Mouse (Mus musculus): ENCODE results near the gene Aldh18a1. TPM values are rescaled to one million over a fixed set of nuclear protein-coding genes. Genes with fewer than 3 reads are reported as not detected.
"Not testable (repeated sequence)": the region's sequence is repeated elsewhere in the genome, so short reads cannot be mapped to it uniquely, and the experiment has no call there.

Aldh18a1 gene
- total and polyA plus RNA-seq, 3 experiments, result 101 to 193 (median 120) TPM

GRCm38 (mm10) chr19:40621616-40622015 is 33.4 kb upstream of the Aldh18a1 start:
- dilution Hi-C loops (cut with MboI; ENCODE audit: extremely low pct_ligation_motif_present, extremely low pct_unique_long_range_greater_than_20kb, low sequenced_read_pairs); DNase-seq (ENCODE audit: extremely low read depth); H3K4me1 ChIP-seq (ENCODE audit: control insufficient read depth in 1 of 2, insufficient read depth in 2 of 2); H3K27ac ChIP-seq (ENCODE audit: insufficient read depth, low read depth); H3K27me3 ChIP-seq (replicated peaks); H3K9me3 ChIP-seq (replicated peaks; ENCODE audit: low read length); H3K79me2 ChIP-seq (replicated peaks; ENCODE audit: control insufficient read depth, extremely low read depth, insufficient read depth, poor library complexity, severe bottlenecking); H3K36me3 ChIP-seq (replicated peaks in 1 of 2; ENCODE audit: control insufficient read depth in 1 of 2, insufficient read depth in 1 of 2, low read length in 1 of 2); H3K9ac ChIP-seq (ENCODE audit: insufficient read depth, low read depth); H3K4me2 ChIP-seq (ENCODE audit: insufficient read depth, low read depth, poor library complexity, severe bottlenecking); H3K4me3 ChIP-seq (replicated peaks in 1 of 3; ENCODE audit: low read depth in 2 of 3, low read length in 2 of 3, poor library complexity in 1 of 3): not testable (repeated sequence)
- in situ Hi-C loops (cut with MboI; ENCODE audit: low pct_ligation_motif_present, low pct_unique_long_range_greater_than_20kb, low sequenced_read_pairs), result loop anchor here (25.0 kb wide), 1 partner anchor 391 kb away; no protein-coding TSS in a partner anchor

GRCm38 (mm10) chr19:40616021-40616420 is 27.8 kb upstream of the Aldh18a1 start:
- in situ Hi-C loops (cut with MboI; ENCODE audit: low pct_ligation_motif_present, low pct_unique_long_range_greater_than_20kb, low sequenced_read_pairs), result loop anchor here (25.0 kb wide), 1 partner anchor 396 kb away; no protein-coding TSS in a partner anchor
- peak overlapping the region; percentile 29 for H3K9ac ChIP-seq (ENCODE audit: insufficient read depth, low read depth)
- dilution Hi-C loops (cut with MboI; ENCODE audit: extremely low pct_ligation_motif_present, extremely low pct_unique_long_range_greater_than_20kb, low sequenced_read_pairs), result no loop called here
- H3K9me3 ChIP-seq (replicated peaks; ENCODE audit: low read length), result no peaks in the 10 kb centered on the region
- no peaks in the 10 kb centered on the region for H3K79me2 ChIP-seq (replicated peaks; ENCODE audit: control insufficient read depth, extremely low read depth, insufficient read depth, poor library complexity, severe bottlenecking)
- DNase-seq (ENCODE audit: extremely low read depth), result peak; percentile 66
- H3K4me3 ChIP-seq (replicated peaks in 1 of 3; ENCODE audit: low read depth in 2 of 3, low read length in 2 of 3, poor library complexity in 1 of 3), result no peak overlapping the region
- H3K27ac ChIP-seq (ENCODE audit: insufficient read depth, low read depth), result no peak overlapping the region
- peak overlapping the region; percentile 47; the same call in 1 of the 2 replicates for H3K4me2 ChIP-seq (ENCODE audit: insufficient read depth, low read depth, poor library complexity, severe bottlenecking)
- H3K4me1 ChIP-seq (ENCODE audit: control insufficient read depth in 1 of 2, insufficient read depth in 2 of 2), result peaks cover 10 to 22% of the 10 kb centered on the region in 2 experiments; a peak in 3 of 4 replicates
- no peaks in the 10 kb centered on the region for H3K36me3 ChIP-seq (replicated peaks in 1 of 2; ENCODE audit: control insufficient read depth in 1 of 2, insufficient read depth in 1 of 2, low read length in 1 of 2)
- no peaks in the 10 kb centered on the region for H3K27me3 ChIP-seq (replicated peaks)
- no peak for TF ChIP-seq CTCF (conservative IDR thresholded peaks at IDR 0.05 in 1 of 2, IDR thresholded peaks at IDR 0.05 in 1 of 2; ENCODE audit: low read depth in 2 of 2, low read length in 2 of 2)
- no peak for TF ChIP-seq ELF1 (IDR thresholded peaks at IDR 0.05; ENCODE audit: low read depth, low read length)
- no peak for TF ChIP-seq JUN (IDR thresholded peaks at IDR 0.05; ENCODE audit: insufficient read depth, low read depth, low read length)
- 0 out of 2 replicates have a peak, but pooled peaks have one; percentile 34 for TF ChIP-seq RCOR1 (conservative IDR thresholded peaks at IDR 0.05; ENCODE audit: low read depth, low read length)
- TF ChIP-seq POLR2A (IDR thresholded peaks at IDR 0.05; ENCODE audit: low read depth, low read length), result no peak
- no peak for TF ChIP-seq KAT2A (IDR thresholded peaks at IDR 0.05; ENCODE audit: insufficient replicate concordance, low read length)
- no peak for TF ChIP-seq ZKSCAN1 (IDR thresholded peaks at IDR 0.05; ENCODE audit: borderline replicate concordance, low read depth, low read length)
- no peak for TF ChIP-seq JUND (conservative IDR thresholded peaks at IDR 0.05; ENCODE audit: low read depth, low read length)
- peak; percentile 65 for TF ChIP-seq EP300 (IDR thresholded peaks at IDR 0.05; ENCODE audit: low read length)
- no peak for TF ChIP-seq BHLHE40 (IDR thresholded peaks at IDR 0.05; ENCODE audit: low read depth, low read length)
- TF ChIP-seq MXI1 (IDR thresholded peaks at IDR 0.05; ENCODE audit: low read depth, low read length), result no peak
- TF ChIP-seq USF1 (IDR thresholded peaks at IDR 0.05; ENCODE audit: low read depth, low read length), result no peak
- no peak for TF ChIP-seq GABPA (IDR thresholded peaks at IDR 0.05; ENCODE audit: insufficient replicate concordance, low read depth, low read length)
- TF ChIP-seq ZC3H11A (IDR thresholded peaks at IDR 0.05; ENCODE audit: low read depth, low read length), result no peak
- 0 out of 2 replicates have a peak, but pooled peaks have one; percentile 19 for TF ChIP-seq MEF2A (IDR thresholded peaks at IDR 0.05; ENCODE audit: borderline replicate concordance, low read depth, low read length)
- no peak for TF ChIP-seq MAZ (IDR thresholded peaks at IDR 0.05; ENCODE audit: low read depth, low read length)
- peak; percentile 32; the same call in 1 of the 2 replicates for TF ChIP-seq HCFC1 (IDR thresholded peaks at IDR 0.05; ENCODE audit: low read depth, low read length)
- no peak for TF ChIP-seq CHD1 (IDR thresholded peaks at IDR 0.05; ENCODE audit: low read depth, low read length)
- TF ChIP-seq SMC3 (IDR thresholded peaks at IDR 0.05; ENCODE audit: low read depth, low read length), result no peak
- 0 out of 2 replicates have a peak, but pooled peaks have one; percentile 16 for TF ChIP-seq NELFE (IDR thresholded peaks at IDR 0.05; ENCODE audit: low read depth, low read length)
- TF ChIP-seq MAX (IDR thresholded peaks at IDR 0.05; ENCODE audit: low read length), result peak; percentile 81
- no peak for TF ChIP-seq PAX5 (IDR thresholded peaks at IDR 0.05; ENCODE audit: low read length)
- TF ChIP-seq ZNF384 (IDR thresholded peaks at IDR 0.05; ENCODE audit: low read depth, low read length), result no peak
- TF ChIP-seq MYC (IDR thresholded peaks at IDR 0.05; ENCODE audit: low read depth, low read length), result no peak
- no peak for TF ChIP-seq SIN3A (IDR thresholded peaks at IDR 0.05; ENCODE audit: low read length)
- peak; percentile 33; the same call in 1 of the 2 replicates for TF ChIP-seq IRF4 (IDR thresholded peaks at IDR 0.05; ENCODE audit: low read depth, low read length)
- no peak for TF ChIP-seq NRF1 (IDR thresholded peaks at IDR 0.05; ENCODE audit: low read depth, low read length)
- TF ChIP-seq TCF12 (IDR thresholded peaks at IDR 0.05; ENCODE audit: low read depth, low read length), result peak; percentile 44; the same call in 1 of the 2 replicates
- TF ChIP-seq TBP (conservative IDR thresholded peaks at IDR 0.05; ENCODE audit: low read depth, low read length), result 0 out of 2 replicates have a peak, but pooled peaks have one; percentile 11
- TF ChIP-seq POLR2AphosphoS2 (IDR thresholded peaks at IDR 0.05; ENCODE audit: low read depth, low read length), result no peak
- no peak for TF ChIP-seq UBTF (IDR thresholded peaks at IDR 0.05; ENCODE audit: low read depth, low read length)
- 0 out of 2 replicates have a peak, but pooled peaks have one; percentile 35 for TF ChIP-seq E2F4 (IDR thresholded peaks at IDR 0.05; ENCODE audit: insufficient replicate concordance, low read depth, low read length)
- TF ChIP-seq ZMIZ1 (IDR thresholded peaks at IDR 0.05; ENCODE audit: low read depth, low read length), result no peak

Measured in CH12.LX (cell line).